8 mouse cellular contexts compared by ENCODE assay signal in the genomic region with DNA sequence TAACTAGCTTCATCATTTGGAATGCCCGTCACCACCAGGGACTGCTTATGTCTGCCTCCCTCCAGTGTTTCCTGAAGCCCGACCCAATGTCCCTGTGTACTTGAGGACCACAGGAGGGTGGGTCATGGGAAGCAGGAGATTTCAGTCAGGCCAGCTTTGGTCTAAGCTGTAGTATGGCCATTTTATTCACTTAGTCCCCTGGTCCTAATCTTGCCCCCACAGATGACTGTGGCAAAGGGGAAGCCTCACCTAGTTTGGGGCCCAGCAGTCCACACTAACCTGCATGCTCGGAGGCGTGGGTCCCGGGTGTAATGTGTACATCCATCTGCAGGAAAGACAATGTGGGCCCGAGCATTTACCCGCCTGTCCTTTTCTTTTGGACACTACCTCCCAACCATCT. TPM values are rescaled to one million over a fixed set of nuclear protein-coding genes. Genes with fewer than 3 reads are reported as not detected.
DNase-seq lines count a peak whose midpoint lies in the region; ATAC-seq and TF ChIP-seq lines count a peak whose summit lies in the region.

No protein-coding gene starts in this region.

- TF ChIP-seq CTCF in lung, embryonic 14.5 days (IDR thresholded peaks at IDR 0.05; ENCODE audit: low read depth) = no peak
- no peak for TF ChIP-seq CTCF in lung, adult 2 months (IDR thresholded peaks at IDR 0.05; ENCODE audit: insufficient read depth, low read length)
- TF ChIP-seq CTCF in small intestine, adult 2 months (IDR thresholded peaks at IDR 0.05; ENCODE audit: extremely low read depth, insufficient read length, insufficient replicate concordance, low read depth, low read length) = no peak

- no peaks in the 10 kb centered on the region for H3K27me3 ChIP-seq in lung, embryonic 14.5 days (ENCODE audit: insufficient read depth, low read length)
- no peaks in the 10 kb centered on the region for H3K27me3 ChIP-seq in forebrain, embryonic 10.5 days (ENCODE audit: poor library complexity, severe bottlenecking)
- no peaks in the 10 kb centered on the region for H3K27me3 ChIP-seq in limb, embryonic 11.5 days (ENCODE audit: control insufficient read depth, insufficient read depth, low read length)
- no peaks in the 10 kb centered on the region for H3K27me3 ChIP-seq in small intestine, adult 2 months (ENCODE audit: control insufficient read depth, insufficient read depth, low read length)

- H3K4me1 ChIP-seq in lung, embryonic 14.5 days (ENCODE audit: insufficient read depth) = peaks cover 15% of the 10 kb centered on the region
- peaks cover 9% of the 10 kb centered on the region for H3K4me1 ChIP-seq in lung, adult 2 months (ENCODE audit: control insufficient read depth, insufficient read depth, low read length)
- H3K4me1 ChIP-seq in forebrain, embryonic 10.5 days = peaks cover 21% of the 10 kb centered on the region
- peaks cover 5% of the 10 kb centered on the region; the same call in 1 of the 2 replicates for H3K4me1 ChIP-seq in limb, embryonic 11.5 days (ENCODE audit: control insufficient read depth, insufficient read depth, low read length)
- H3K4me1 ChIP-seq in small intestine, adult 2 months (ENCODE audit: control insufficient read depth, insufficient read depth, insufficient read length, low read length) = peaks cover 18% of the 10 kb centered on the region

- H3K9me3 ChIP-seq in lung, embryonic 14.5 days (ENCODE audit: low read depth, low read length) = no peaks in the 10 kb centered on the region
- no peaks in the 10 kb centered on the region for H3K9me3 ChIP-seq in forebrain, embryonic 10.5 days
- H3K9me3 ChIP-seq in limb, embryonic 11.5 days (ENCODE audit: control insufficient read depth, low read length) = no peaks in the 10 kb centered on the region

- H3K36me3 ChIP-seq in lung, embryonic 14.5 days (ENCODE audit: insufficient read depth) = peaks cover 14% of the 10 kb centered on the region; the same call in 1 of the 2 replicates
- H3K36me3 ChIP-seq in forebrain, embryonic 10.5 days (replicated peaks) = peaks cover 27% of the 10 kb centered on the region
- no peaks in the 10 kb centered on the region for H3K36me3 ChIP-seq in limb, embryonic 11.5 days (ENCODE audit: control insufficient read depth, insufficient read depth, low read length)
- peaks cover 8% of the 10 kb centered on the region for H3K36me3 ChIP-seq in small intestine, adult 2 months (ENCODE audit: control insufficient read depth, insufficient read depth, low read length)

- H3K27ac ChIP-seq in lung, embryonic 14.5 days (ENCODE audit: low read depth) = no peak overlapping the region
- H3K27ac ChIP-seq in forebrain, embryonic 10.5 days = no peak overlapping the region
- no peak overlapping the region for H3K27ac ChIP-seq in limb, embryonic 11.5 days (replicated peaks; ENCODE audit: low read depth, low read length)
- no peak overlapping the region for H3K27ac ChIP-seq in small intestine, adult 2 months (ENCODE audit: insufficient read depth, low read depth, low read length)

- H3K4me2 ChIP-seq in lung, embryonic 14.5 days = peak overlapping the region; percentile 88
- H3K4me2 ChIP-seq in limb, embryonic 11.5 days (ENCODE audit: low read depth, severe bottlenecking) = peak overlapping the region; percentile 94; the same call in 1 of the 2 replicates

- no peak for TF ChIP-seq POLR2A in lung, adult 2 months (IDR thresholded peaks at IDR 0.05; ENCODE audit: borderline replicate concordance, extremely low read depth, low read depth, low read length)
- TF ChIP-seq POLR2A in small intestine, adult 2 months (IDR thresholded peaks at IDR 0.05; ENCODE audit: low read depth, low read length) = no peak

- peak overlapping the region; percentile 80 for H3K9ac ChIP-seq in lung, embryonic 14.5 days
- no peak overlapping the region for H3K9ac ChIP-seq in limb, embryonic 11.5 days (ENCODE audit: low read length)

- peak overlapping the region; percentile 85 for H3K4me3 ChIP-seq in lung, embryonic 14.5 days (ENCODE audit: low read depth, low read length)
- no peak overlapping the region for H3K4me3 ChIP-seq in lung, adult 2 months (replicated peaks; ENCODE audit: extremely low read depth, low read depth, low read length)
- H3K4me3 ChIP-seq in forebrain, embryonic 10.5 days = peak overlapping the region; percentile 88
- H3K4me3 ChIP-seq in limb, embryonic 11.5 days (ENCODE audit: low read depth, low read length) = peak overlapping the region; percentile 88
- H3K4me3 ChIP-seq in small intestine, adult 2 months (ENCODE audit: low read depth, low read length) = peak overlapping the region; percentile 93

- no peak for ATAC-seq in lung, embryonic 14.5 days (ENCODE audit: insufficient read depth)
- ATAC-seq in limb, embryonic 11.5 days (ENCODE audit: insufficient number of reproducible peaks, low FRiP score, low TSS enrichment, low read depth) = no peak
- ATAC-seq in erythroid progenitor cell, adult 5-6 weeks (replicated peaks; ENCODE audit: low FRiP score, poor library complexity, severe bottlenecking) = no peak

- WGBS in lung, embryonic 14.5 days = 91% methylated on average over 7 of the region's 7 CpGs
- WGBS in lung, adult 2 months = 79% methylated on average over 7 of the region's 7 CpGs
- WGBS in forebrain, embryonic 10.5 days = 86% methylated on average over 7 of the region's 7 CpGs
- WGBS in limb, embryonic 11.5 days = 82% methylated on average over 7 of the region's 7 CpGs
- WGBS in small intestine, adult 2 months = 44% methylated on average over 7 of the region's 7 CpGs

- DNase-seq in lung, embryonic 14.5 days = no peak
- no peak for DNase-seq in lung, adult 2 months
- no peak for DNase-seq in forebrain, embryonic 10.5 days (ENCODE audit: extremely low spot score, low spot score)
- DNase-seq in limb, embryonic 11.5 days (ENCODE audit: low spot score) = no peak
- DNase-seq in urinary bladder, postnatal 25 days (ENCODE audit: low spot score) = no peak
- no peak for DNase-seq in right cerebral cortex, adult 2 months (ENCODE audit: low spot score in 2 of 2)

RNA-seq across cellular contexts. Expression of gene Ciao2b, which starts 1.5 kb away (rescaled TPM):
- 88.3 and 88.4 TPM in 2 replicates for polyA plus RNA-seq in lung, embryonic 14.5 days (2014; fragmentation: Nextera tagmentation; extraction: Ambion mirVana)
- 34.7 and 35.3 TPM in 2 replicates for polyA plus RNA-seq in lung, adult 2 months (2012; rRNA removed)
- 97.5 and 102 TPM in 2 replicates for polyA plus RNA-seq in forebrain, embryonic 10.5 days (2016; fragmentation: Nextera tagmentation; extraction: Ambion mirVana)
- 89.8 and 99.1 TPM in 2 replicates for polyA plus RNA-seq in limb, embryonic 11.5 days (2014; fragmentation: Nextera tagmentation; extraction: Ambion mirVana)
- polyA plus RNA-seq in small intestine, adult 2 months (2012; rRNA removed) = 35.2 and 56.7 TPM in 2 replicates
- total RNA-seq in erythroid progenitor cell, adult 5-6 weeks (2015; ENCODE audit: low replicate concordance) = 9.7 and 18.9 TPM in 2 replicates
- total RNA-seq in erythroid progenitor cell, adult 5-6 weeks (2017; ENCODE audit: low replicate concordance) = 8.1 and 10.8 TPM in 2 replicates

RNA-seq across cellular contexts. Expression of gene Rrad, which starts 9.1 kb away (rescaled TPM):
- 10.1 and 14.1 TPM in 2 replicates for polyA plus RNA-seq in lung, embryonic 14.5 days (2014; fragmentation: Nextera tagmentation; extraction: Ambion mirVana)
- 10.9 and 19.5 TPM in 2 replicates for polyA plus RNA-seq in lung, adult 2 months (2012; rRNA removed)
- 1.1 and 1.5 TPM in 2 replicates for polyA plus RNA-seq in forebrain, embryonic 10.5 days (2016; fragmentation: Nextera tagmentation; extraction: Ambion mirVana)
- 6.5 and 7.6 TPM in 2 replicates for polyA plus RNA-seq in limb, embryonic 11.5 days (2014; fragmentation: Nextera tagmentation; extraction: Ambion mirVana)
- polyA plus RNA-seq in small intestine, adult 2 months (2012; rRNA removed) = 4.7 and 5.2 TPM in 2 replicates
- 2.2 TPM in 1 of 2 replicates, not detected in the other for total RNA-seq in erythroid progenitor cell, adult 5-6 weeks (2015; ENCODE audit: low replicate concordance)
- not detected in 2 replicates for total RNA-seq in erythroid progenitor cell, adult 5-6 weeks (2017; ENCODE audit: low replicate concordance)

RNA-seq across cellular contexts. Expression of gene Cdh16, which starts 16.0 kb away (rescaled TPM):
- polyA plus RNA-seq in lung, embryonic 14.5 days (2014; fragmentation: Nextera tagmentation; extraction: Ambion mirVana) = 32.2 and 33.7 TPM in 2 replicates
- 9.6 and 16.2 TPM in 2 replicates for polyA plus RNA-seq in lung, adult 2 months (2012; rRNA removed)
- polyA plus RNA-seq in forebrain, embryonic 10.5 days (2016; fragmentation: Nextera tagmentation; extraction: Ambion mirVana) = not detected in 2 replicates
- not detected in 2 replicates for polyA plus RNA-seq in limb, embryonic 11.5 days (2014; fragmentation: Nextera tagmentation; extraction: Ambion mirVana)
- not detected in 2 replicates for polyA plus RNA-seq in small intestine, adult 2 months (2012; rRNA removed)
- not detected in 2 replicates for total RNA-seq in erythroid progenitor cell, adult 5-6 weeks (2015; ENCODE audit: low replicate concordance)
- not detected in 2 replicates for total RNA-seq in erythroid progenitor cell, adult 5-6 weeks (2017; ENCODE audit: low replicate concordance)

RNA-seq across cellular contexts. Expression of gene Pdp2, which starts 49.0 kb away (rescaled TPM):
- 10.3 and 11.0 TPM in 2 replicates for polyA plus RNA-seq in lung, embryonic 14.5 days (2014; fragmentation: Nextera tagmentation; extraction: Ambion mirVana)
- 3.4 and 4.4 TPM in 2 replicates for polyA plus RNA-seq in lung, adult 2 months (2012; rRNA removed)
- 14.2 and 14.6 TPM in 2 replicates for polyA plus RNA-seq in forebrain, embryonic 10.5 days (2016; fragmentation: Nextera tagmentation; extraction: Ambion mirVana)
- polyA plus RNA-seq in limb, embryonic 11.5 days (2014; fragmentation: Nextera tagmentation; extraction: Ambion mirVana) = 16.7 and 19.0 TPM in 2 replicates
- 1.9 and 5.8 TPM in 2 replicates for polyA plus RNA-seq in small intestine, adult 2 months (2012; rRNA removed)
- total RNA-seq in erythroid progenitor cell, adult 5-6 weeks (2015; ENCODE audit: low replicate concordance) = 0.36 and 2.1 TPM in 2 replicates
- total RNA-seq in erythroid progenitor cell, adult 5-6 weeks (2017; ENCODE audit: low replicate concordance) = 1.2 and 1.7 TPM in 2 replicates

Comparison
In these comparisons a context has a peak if more than half of its experiments do, and no peak if none do; other contexts are left out.
1. RNA of gene Cdh16, which starts 16.0 kb away (polyA plus RNA-seq): 32.2 to 33.7 TPM in lung, embryonic 14.5 days and 9.6 to 16.2 TPM in lung, adult 2 months; not detected in forebrain, embryonic 10.5 days, not detected in limb, embryonic 11.5 days and not detected in small intestine, adult 2 months; every median in the first group is over 10 times any median in the second.